Mouse (Mus musculus) MEL (cell line): ENCODE results near the gene Gm10309. TPM values are rescaled to one million over a fixed set of nuclear protein-coding genes. Genes with fewer than 3 reads are reported as not detected.

Source experiments
- DNase-seq: peaks from one replicate; pipeline ENCODE4 v3.0.0; 2011; ENCODE audit warnings: low read depth, low spot score
- H3K27ac ChIP-seq: 2 replicates; pipeline ENCODE4 v1.5.1; 2012; ENCODE audit warnings: low read depth, mild to moderate bottlenecking, control low read depth, low read length, moderate library complexity; ENCODE audit not compliant: control insufficient read depth
- H3K27me3 ChIP-seq, 2 experiments: fragments of 150-350 bp in 1 of 2; sonication (generic) in 1 of 2; 2 replicates each; pipeline ENCODE4 v1.6.1; 2012; ENCODE audit warnings: low read length in 2 of 2, mild to moderate bottlenecking in 2 of 2, improper control_type of control experiment in 1 of 2, moderate library complexity in 1 of 2; ENCODE audit not compliant: insufficient read depth in 2 of 2, control insufficient read depth in 1 of 2
- H3K36me3 ChIP-seq, 2 experiments: 2 replicates each; pipeline ENCODE4 v1.6.1; 2012 to 2014; ENCODE audit warnings: low read length in 2 of 2, improper control_type of control experiment in 1 of 2, inconsistent platforms in 1 of 2, mild to moderate bottlenecking in 1 of 2; ENCODE audit not compliant: insufficient read depth in 2 of 2, control insufficient read depth in 1 of 2
- H3K4me1 ChIP-seq, 2 experiments: fragments of 150-350 bp in 1 of 2; sonication (generic) in 1 of 2; 2 replicates each; pipeline ENCODE4 v1.6.1; 2012; ENCODE audit warnings: low read length in 2 of 2, improper control_type of control experiment in 1 of 2, mild to moderate bottlenecking in 1 of 2; ENCODE audit not compliant: insufficient read depth in 2 of 2, control insufficient read depth in 1 of 2
- H3K4me3 ChIP-seq, 2 experiments: fragments of 150-350 bp in 1 of 2; sonication (generic) in 1 of 2; 2 replicates each; pipeline ENCODE4 v1.5.1; 2012; ENCODE audit warnings: low read depth in 2 of 2, low read length in 2 of 2, mild to moderate bottlenecking in 2 of 2, moderate library complexity in 2 of 2, control low read depth in 1 of 2, improper control_type of control experiment in 1 of 2; ENCODE audit not compliant: control insufficient read depth in 1 of 2, insufficient read depth in 1 of 2
- H3K79me2 ChIP-seq: 2 replicates; pipeline ENCODE4 v1.6.1; 2012; ENCODE audit warnings: mild to moderate bottlenecking, low read length, moderate library complexity; ENCODE audit not compliant: control insufficient read depth, poor library complexity, insufficient read depth
- H3K9ac ChIP-seq: 2 replicates; pipeline ENCODE4 v1.6.1; 2012; ENCODE audit warnings: low read depth, mild to moderate bottlenecking, control low read depth, low read length, moderate library complexity; ENCODE audit not compliant: control insufficient read depth, poor library complexity, severe bottlenecking
- H3K9me3 ChIP-seq: fragments of 150-350 bp; sonication (generic); replicated peaks from 2 replicates; pipeline ENCODE4 v1.6.1; 2012; ENCODE audit warnings: mild to moderate bottlenecking, low read length, improper control_type of control experiment, moderate library complexity; ENCODE audit not compliant: insufficient read depth
- BHLHE40 ChIP-seq: IDR thresholded peaks from 2 replicates; pipeline ENCODE4 v1.6.1; 2012; ENCODE audit warnings: low read depth, mild to moderate bottlenecking, inconsistent platforms, low read length, improper control_type of control experiment, borderline replicate concordance
- CHD2 ChIP-seq: IDR thresholded peaks from 2 replicates; pipeline ENCODE4 v1.6.1; 2011; ENCODE audit warnings: low read length, improper control_type of control experiment
- CTCF ChIP-seq, 3 experiments: IDR thresholded peaks in 2 of 3; conservative IDR thresholded peaks in 1 of 3; 2 replicates each; pipeline ENCODE4 v1.5.1; 2011 to 2012; ENCODE audit warnings: low read length in 3 of 3, low read depth in 2 of 3, mild to moderate bottlenecking in 2 of 3, improper control_type of control experiment in 1 of 3, inconsistent platforms in 1 of 3, mixed read lengths in 1 of 3, moderate library complexity in 1 of 3; ENCODE audit not compliant: control insufficient read depth in 1 of 3, insufficient read depth in 1 of 3, poor library complexity in 1 of 3, severe bottlenecking in 1 of 3
- E2F4 ChIP-seq: IDR thresholded peaks from 2 replicates; pipeline ENCODE4 v1.6.1; 2011; ENCODE audit warnings: low read depth, low read length, improper control_type of control experiment, borderline replicate concordance
- ELF1 ChIP-seq: IDR thresholded peaks from 2 replicates; pipeline ENCODE4 v1.6.1; 2014; ENCODE audit warnings: low read depth, mild to moderate bottlenecking, inconsistent platforms, low read length, improper control_type of control experiment, moderate library complexity
- ETS1 ChIP-seq: IDR thresholded peaks from 2 replicates; pipeline ENCODE4 v1.6.1; 2012; ENCODE audit warnings: low read depth, mild to moderate bottlenecking, inconsistent platforms, low read length, improper control_type of control experiment, moderate library complexity
- GABPA ChIP-seq: IDR thresholded peaks from 2 replicates; pipeline ENCODE4 v1.6.1; 2012; ENCODE audit warnings: low read depth, mild to moderate bottlenecking, inconsistent platforms, low read length, improper control_type of control experiment, moderate library complexity
- JUND ChIP-seq: IDR thresholded peaks from 2 replicates; pipeline ENCODE4 v1.6.1; 2011; ENCODE audit warnings: low read depth, mild to moderate bottlenecking, improper control_type of control experiment, low read length
- KAT2A ChIP-seq: conservative IDR thresholded peaks from 2 replicates; pipeline ENCODE4 v1.6.1; 2012; ENCODE audit warnings: low read depth, low read length, improper control_type of control experiment, inconsistent platforms
- MAFK ChIP-seq: IDR thresholded peaks from 2 replicates; pipeline ENCODE4 v1.6.1; 2011; ENCODE audit warnings: low read depth, mild to moderate bottlenecking, low read length, improper control_type of control experiment, borderline replicate concordance
- MAX ChIP-seq: IDR thresholded peaks from 2 replicates; pipeline ENCODE4 v1.6.1; 2011; ENCODE audit warnings: low read length, improper control_type of control experiment
- MAZ ChIP-seq: IDR thresholded peaks from 2 replicates; pipeline ENCODE4 v1.6.1; 2012; ENCODE audit warnings: low read depth, mild to moderate bottlenecking, inconsistent platforms, low read length, improper control_type of control experiment
- MXI1 ChIP-seq: IDR thresholded peaks from 2 replicates; pipeline ENCODE4 v1.6.1; 2011; ENCODE audit warnings: mild to moderate bottlenecking, low read depth, low read length, improper control_type of control experiment
- MYB ChIP-seq: IDR thresholded peaks from 2 replicates; pipeline ENCODE4 v1.6.1; 2011; ENCODE audit warnings: mild to moderate bottlenecking, low read depth, low read length, improper control_type of control experiment
- MYC ChIP-seq: IDR thresholded peaks from 2 replicates; pipeline ENCODE4 v1.6.1; 2011; ENCODE audit warnings: low read depth, mild to moderate bottlenecking, low read length, improper control_type of control experiment, moderate library complexity
- NELFE ChIP-seq: IDR thresholded peaks from 2 replicates; pipeline ENCODE4 v1.6.1; 2011; ENCODE audit warnings: low read depth, low read length, improper control_type of control experiment
- NRF1 ChIP-seq: IDR thresholded peaks from 2 replicates; pipeline ENCODE4 v1.6.1; 2014; ENCODE audit warnings: low read depth, mild to moderate bottlenecking, inconsistent platforms, low read length, improper control_type of control experiment, moderate library complexity; ENCODE audit not compliant: poor library complexity, insufficient read depth, severe bottlenecking
- POLR2A ChIP-seq, 2 experiments: IDR thresholded peaks; 2 replicates each; pipeline ENCODE4 v1.6.1; 2011 to 2012; ENCODE audit warnings: low read length in 2 of 2, mild to moderate bottlenecking in 2 of 2, control low read depth in 1 of 2, improper control_type of control experiment in 1 of 2, low read depth in 1 of 2, moderate library complexity in 1 of 2; ENCODE audit not compliant: control insufficient read depth in 1 of 2, insufficient read depth in 1 of 2, poor library complexity in 1 of 2
- POLR2AphosphoS2 ChIP-seq: IDR thresholded peaks from 2 replicates; pipeline ENCODE4 v1.6.1; 2011; ENCODE audit warnings: low read length, improper control_type of control experiment
- RAD21 ChIP-seq: IDR thresholded peaks from 2 replicates; pipeline ENCODE4 v1.6.1; 2011; ENCODE audit warnings: mild to moderate bottlenecking, low read depth, low read length, improper control_type of control experiment
- SIN3A ChIP-seq: IDR thresholded peaks from 2 replicates; pipeline ENCODE4 v1.6.1; 2012; ENCODE audit warnings: low read length, improper control_type of control experiment, inconsistent platforms
- SMC3 ChIP-seq: IDR thresholded peaks from 2 replicates; pipeline ENCODE4 v1.6.1; 2011; ENCODE audit warnings: low read depth, low read length, improper control_type of control experiment
- UBTF ChIP-seq: IDR thresholded peaks from 2 replicates; pipeline ENCODE4 v1.6.1; 2012; ENCODE audit warnings: low read depth, mild to moderate bottlenecking, inconsistent platforms, low read length, improper control_type of control experiment, moderate library complexity, borderline replicate concordance; ENCODE audit not compliant: insufficient read depth
- USF2 ChIP-seq, 2 experiments: IDR thresholded peaks; 2 replicates each; pipeline ENCODE4 v1.6.1; 2011 to 2012; ENCODE audit warnings: improper control_type of control experiment in 2 of 2, low read length in 2 of 2, borderline replicate concordance in 1 of 2, inconsistent platforms in 1 of 2, low read depth in 1 of 2, mild to moderate bottlenecking in 1 of 2; ENCODE audit not compliant: insufficient read depth in 1 of 2
- ZC3H11A ChIP-seq: IDR thresholded peaks from 2 replicates; pipeline ENCODE4 v1.6.1; 2012; ENCODE audit warnings: low read depth, mild to moderate bottlenecking, inconsistent platforms, low read length, improper control_type of control experiment
- ZKSCAN1 ChIP-seq: IDR thresholded peaks from 2 replicates; pipeline ENCODE4 v1.6.1; 2012; ENCODE audit warnings: low read depth, mild to moderate bottlenecking, inconsistent platforms, low read length, improper control_type of control experiment, moderate library complexity
- ZMIZ1 ChIP-seq: IDR thresholded peaks from 2 replicates; pipeline ENCODE4 v1.6.1; 2012; ENCODE audit warnings: low read depth, mild to moderate bottlenecking, inconsistent platforms, low read length, improper control_type of control experiment, moderate library complexity
- ZNF384 ChIP-seq: IDR thresholded peaks from 2 replicates; pipeline ENCODE4 v1.6.1; 2012; ENCODE audit warnings: low read depth, mild to moderate bottlenecking, inconsistent platforms, low read length, improper control_type of control experiment
- polyA plus RNA-seq, 2 experiments: library from polyadenylated mRNA; stranded (reverse) in 1 of 2; unstranded in 1 of 2; fragments of >175 nt in 1 of 2; fragments of >200 nt in 1 of 2; gene quantifications; 2 replicates each; pipeline versions ENCODE4 v1.2.1 to v1.2.4; 2012; ENCODE audit warnings: low replicate concordance in 2 of 2, low read depth in 1 of 2; ENCODE audit not compliant: insufficient read length in 2 of 2, insufficient read depth in 1 of 2, missing spikeins in 1 of 2
- total RNA-seq: library from RNA; depleted of rRNA; stranded (reverse); fragments of 300-350 nt; gene quantifications from 2 replicates; pipeline ENCODE4 v1.2.3, GENCODE M21; 2012; rRNA removed

The Gm10309 gene
- total RNA-seq: 0.10 TPM in 1 of 2 replicates, not detected in the other
- under 1 TPM in 1 of 2 experiments, not detected in 1; 0.06 TPM for polyA plus RNA-seq

GRCm38 (mm10) chr17:86505183-86505631 lies at the start of gene Gm10309:
Gene Gm10309 (minus strand): TSS chr17:86505232.
- no peak for DNase-seq
- Histone ChIP-seq H3K9me3 (no peaks in the 10 kb centered on the region), H3K79me2 (no peaks in the 10 kb centered on the region), H3K27me3 (no peaks in the 10 kb centered on the region), H3K27ac (no peak within 1 kb of the TSS), H3K36me3 (no peaks in the 10 kb centered on the region), H3K9ac (no peak within 1 kb of the TSS), H3K4me3 (no peak within 1 kb of the TSS), H3K4me1 (no peaks in the 10 kb centered on the region)
- TF ChIP-seq MXI1 (no peak), CTCF (IDR thresholded peaks at IDR 0.05 in 2 of 3, conservative IDR thresholded peaks at IDR 0.05 in 1 of 3; ENCODE audit: control insufficient read depth in 1 of 3, insufficient read depth in 1 of 3, low read depth in 2 of 3, low read length in 3 of 3, poor library complexity in 1 of 3, severe bottlenecking in 1 of 3) (no peak), POLR2AphosphoS2 (no peak), GABPA (no peak), ELF1 (no peak), ZC3H11A (no peak), KAT2A (no peak), MAFK (no peak), ETS1 (no peak), NELFE (no peak), MYC (no peak), ZKSCAN1 (no peak), POLR2A (IDR thresholded peaks at IDR 0.05; ENCODE audit: control insufficient read depth in 1 of 2, insufficient read depth in 1 of 2, low read depth in 1 of 2, low read length in 2 of 2, poor library complexity in 1 of 2) (no peak), SIN3A (no peak), E2F4 (no peak), RAD21 (no peak), NRF1 (no peak), CHD2 (no peak)

DNA sequence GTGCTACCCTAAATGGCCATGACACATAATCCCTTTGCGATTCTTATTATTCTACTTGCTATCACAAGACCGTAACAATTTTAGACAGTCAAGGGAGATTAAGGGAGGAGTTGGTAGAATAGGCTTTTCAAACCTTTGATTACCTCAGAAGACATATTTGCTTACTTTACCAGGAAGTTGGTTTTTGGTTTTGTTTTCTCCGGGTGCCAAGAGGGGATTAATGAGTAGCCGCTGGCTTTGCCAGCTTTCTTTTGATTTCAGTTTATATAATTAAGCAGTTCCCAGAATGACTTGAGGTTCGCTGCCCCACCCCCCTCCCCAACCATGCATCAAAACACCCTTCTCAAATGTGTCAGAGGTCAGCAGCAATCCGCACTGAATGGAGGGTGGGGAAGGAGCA lies 47.0 kb upstream of the Gm10309 start:
- Histone ChIP-seq H3K9me3 (no peaks in the 10 kb centered on the region), H3K79me2 (no peaks in the 10 kb centered on the region), H3K4me1 (no peaks in the 10 kb centered on the region), H3K27me3 (no peaks in the 10 kb centered on the region)
- DNase-seq: no peak
- no peak for TF ChIP-seq NELFE
- no peak for TF ChIP-seq POLR2A (IDR thresholded peaks at IDR 0.05; ENCODE audit: control insufficient read depth in 1 of 2, insufficient read depth in 1 of 2, low read depth in 1 of 2, low read length in 2 of 2, poor library complexity in 1 of 2)
- no peak for TF ChIP-seq USF2 (IDR thresholded peaks at IDR 0.05; ENCODE audit: borderline replicate concordance in 1 of 2, insufficient read depth in 1 of 2, low read depth in 1 of 2, low read length in 2 of 2)
- no peak for TF ChIP-seq ELF1
- TF ChIP-seq SIN3A: no peak
- no peak for TF ChIP-seq UBTF
- no peak for TF ChIP-seq BHLHE40
- TF ChIP-seq MYB: no peak
- no peak for TF ChIP-seq RAD21
- TF ChIP-seq SMC3: no peak
- no peak for TF ChIP-seq MYC
- TF ChIP-seq MAZ: no peak
- TF ChIP-seq ETS1: no peak
- no peak for TF ChIP-seq JUND
- no peak for TF ChIP-seq ZNF384
- no peak for TF ChIP-seq MAX
- TF ChIP-seq ZMIZ1: no peak
- TF ChIP-seq ZKSCAN1: no peak
- TF ChIP-seq, all 39 proteins: peak for 0
- Histone ChIP-seq H3K36me3 (no peaks in the 10 kb centered on the region), H3K4me3 (no peak overlapping the region), H3K9ac (no peak overlapping the region), H3K27ac (no peak overlapping the region)
